8 mouse cellular contexts compared by ENCODE assay signal in genomic region chr9:123528087-123528925, GRCm38 (mm10). TPM values are rescaled to one million over a fixed set of nuclear protein-coding genes. Genes with fewer than 3 reads are reported as not detected.
DNase-seq lines count a peak whose midpoint lies in the region; ATAC-seq and TF ChIP-seq lines count a peak whose summit lies in the region.

No protein-coding gene starts in this region.

- WGBS in forebrain, embryonic 13.5 days: 27% methylated on average over 6 of the region's 6 CpGs
- 22% methylated on average over 6 of the region's 6 CpGs for WGBS in limb, embryonic 14.5 days
- WGBS in stomach, embryonic 16.5 days: 22% methylated on average over 6 of the region's 6 CpGs

- no peak for TF ChIP-seq POLR2A in limb, embryonic 14.5 days (IDR thresholded peaks at IDR 0.05; ENCODE audit: borderline replicate concordance, extremely low read depth, insufficient read depth, insufficient read length)

- H3K4me2 ChIP-seq in forebrain, embryonic 13.5 days: peak overlapping the region; percentile 57
- peak overlapping the region; percentile 74 for H3K4me2 ChIP-seq in limb, embryonic 14.5 days (replicated peaks; ENCODE audit: low read depth, low read length, severe bottlenecking)
- H3K4me2 ChIP-seq in stomach, embryonic 16.5 days (ENCODE audit: low read depth, low read length): peak overlapping the region; percentile 48

- peak; percentile 65 for DNase-seq in kidney, adult 9 months
- DNase-seq in kidney, postnatal 14 days: no peak
- DNase-seq in R1 (ENCODE audit: low read depth, low spot score): peak; percentile 46
- DNase-seq in limb, embryonic 14.5 days (ENCODE audit: low spot score): no peak
- no peak for DNase-seq in retina, postnatal 1 day
- DNase-seq in left cerebral cortex, postnatal 14 days (ENCODE audit: low spot score in 2 of 2): no peak

- no peak for ATAC-seq in forebrain, embryonic 13.5 days
- ATAC-seq in limb, embryonic 14.5 days (ENCODE audit: low FRiP score, low read depth): no peak
- no peak for ATAC-seq in stomach, embryonic 16.5 days (ENCODE audit: insufficient read depth, low FRiP score)

- peak overlapping the region; percentile 96 for H3K4me3 ChIP-seq in forebrain, embryonic 13.5 days
- H3K4me3 ChIP-seq in limb, embryonic 14.5 days (replicated peaks; ENCODE audit: low read length): peak overlapping the region; percentile 98
- H3K4me3 ChIP-seq in stomach, embryonic 16.5 days (replicated peaks; ENCODE audit: low read length): peak overlapping the region; percentile 53

- H3K27ac ChIP-seq in forebrain, embryonic 13.5 days: peak overlapping the region; percentile 88
- H3K27ac ChIP-seq in limb, embryonic 14.5 days (replicated peaks; ENCODE audit: low read depth, low read length): peak overlapping the region; percentile 91
- H3K27ac ChIP-seq in stomach, embryonic 16.5 days (ENCODE audit: low read length): peak overlapping the region; percentile 76

- H3K36me3 ChIP-seq in forebrain, embryonic 13.5 days (ENCODE audit: poor library complexity, severe bottlenecking): no peaks in the 10 kb centered on the region
- H3K36me3 ChIP-seq in limb, embryonic 14.5 days (ENCODE audit: control insufficient read depth, insufficient read depth, low read length): no peaks in the 10 kb centered on the region
- H3K36me3 ChIP-seq in stomach, embryonic 16.5 days (ENCODE audit: control insufficient read depth, insufficient read depth, low read length): no peaks in the 10 kb centered on the region

- H3K4me1 ChIP-seq in forebrain, embryonic 13.5 days: peaks cover 24% of the 10 kb centered on the region
- peaks cover 24% of the 10 kb centered on the region for H3K4me1 ChIP-seq in limb, embryonic 14.5 days (ENCODE audit: control insufficient read depth, insufficient read depth, low read length)
- peaks cover 17% of the 10 kb centered on the region for H3K4me1 ChIP-seq in stomach, embryonic 16.5 days (ENCODE audit: control insufficient read depth, insufficient read depth, low read length)

- intact Hi-C loops in left cerebral cortex, postnatal 14 days (cut with DNase I): loop anchor here (5.0 to 10.0 kb wide), 2 partner anchors 76 to 274 kb away; no protein-coding TSS in a partner anchor

- H3K9ac ChIP-seq in forebrain, embryonic 13.5 days: peak overlapping the region; percentile 69
- H3K9ac ChIP-seq in limb, embryonic 14.5 days (ENCODE audit: low read depth, low read length, severe bottlenecking): peak overlapping the region; percentile 58
- H3K9ac ChIP-seq in stomach, embryonic 16.5 days (ENCODE audit: low read length): peak overlapping the region; percentile 58

- H3K27me3 ChIP-seq in forebrain, embryonic 13.5 days: no peaks in the 10 kb centered on the region
- no peaks in the 10 kb centered on the region for H3K27me3 ChIP-seq in limb, embryonic 14.5 days (ENCODE audit: control insufficient read depth, insufficient read depth, low read length)
- no peaks in the 10 kb centered on the region for H3K27me3 ChIP-seq in stomach, embryonic 16.5 days (ENCODE audit: control insufficient read depth, insufficient read depth, low read length)

- no peaks in the 10 kb centered on the region for H3K9me3 ChIP-seq in forebrain, embryonic 13.5 days (replicated peaks)
- no peaks in the 10 kb centered on the region for H3K9me3 ChIP-seq in limb, embryonic 14.5 days (ENCODE audit: control insufficient read depth, low read length)
- no peaks in the 10 kb centered on the region for H3K9me3 ChIP-seq in stomach, embryonic 16.5 days (replicated peaks; ENCODE audit: control insufficient read depth, low read length)

RNA-seq across cellular contexts. Expression of gene Sacm1l, which starts 1.3 kb away (rescaled TPM):
- 41.0 and 43.6 TPM in 2 replicates for polyA plus RNA-seq in forebrain, embryonic 13.5 days (2015; fragmentation: Nextera tagmentation; extraction: Ambion mirVana)
- polyA plus RNA-seq in limb, embryonic 14.5 days (2012; rRNA removed): 23.5 and 25.2 TPM in 2 replicates
- polyA plus RNA-seq in limb, embryonic 14.5 days (2014; fragmentation: Nextera tagmentation; extraction: Ambion mirVana): 49.6 and 50.2 TPM in 2 replicates
- 63.6 and 65.4 TPM in 2 replicates for polyA plus RNA-seq in stomach, embryonic 16.5 days (2015; fragmentation: Nextera tagmentation; extraction: Ambion mirVana)
- 10 to 100 TPM; 46.9 to 53.5 TPM for total RNA-seq in left cerebral cortex, postnatal 14 days (2021)

RNA-seq across cellular contexts. Expression of gene Limd1, which starts 49.8 kb away (rescaled TPM):
- 28.0 and 31.5 TPM in 2 replicates for polyA plus RNA-seq in forebrain, embryonic 13.5 days (2015; fragmentation: Nextera tagmentation; extraction: Ambion mirVana)
- polyA plus RNA-seq in limb, embryonic 14.5 days (2012; rRNA removed): 32.5 and 41.1 TPM in 2 replicates
- 58.4 and 63.1 TPM in 2 replicates for polyA plus RNA-seq in limb, embryonic 14.5 days (2014; fragmentation: Nextera tagmentation; extraction: Ambion mirVana)
- polyA plus RNA-seq in stomach, embryonic 16.5 days (2015; fragmentation: Nextera tagmentation; extraction: Ambion mirVana): 48.8 and 49.6 TPM in 2 replicates
- 1 to 10 TPM; 8.1 to 8.9 TPM for total RNA-seq in left cerebral cortex, postnatal 14 days (2021)

Comparison
In these comparisons a context has a peak if more than half of its experiments do, and no peak if none do; other contexts are left out.
1. DNase-seq: peak in kidney, adult 9 months (single experiment) and R1 (single experiment); none in kidney, postnatal 14 days (single experiment), limb, embryonic 14.5 days (single experiment), retina, postnatal 1 day (single experiment) and left cerebral cortex, postnatal 14 days (0 of 2).
2. Peak in every context shown above with its lines, with median percentiles within 50 percentile points of each other: H3K27ac ChIP-seq, H3K4me2 ChIP-seq, H3K4me3 ChIP-seq and H3K9ac ChIP-seq.